Mouse (Mus musculus) megakaryocyte progenitor cell, adult 5-6 weeks (primary cell): Measurements from ENCODE around the gene Cds2. TPM values are rescaled to one million over a fixed set of nuclear protein-coding genes. Genes with fewer than 3 reads are reported as not detected.

Experiments
- ATAC-seq: replicated peaks from 2 replicates; pipeline ENCODE4 v1.8.0; 2016; ENCODE audit warnings: mild to moderate bottlenecking, moderate TSS enrichment, inconsistent platforms; ENCODE audit not compliant: poor library complexity
- total RNA-seq, 2 experiments: library from RNA; stranded (forward) in 1 of 2; stranded (reverse) in 1 of 2; fragments of 157-497, 149-512 nt in 1 of 2; fragments of 200-1000 nt in 1 of 2; gene quantifications; 2 replicates each; pipeline versions ENCODE4 v1.2.3 to v1.2.4; 2015 to 2017

Cds2 gene
- total RNA-seq, 2 experiments from 2014 or later, result 6.9 to 10.5 TPM

DNA sequence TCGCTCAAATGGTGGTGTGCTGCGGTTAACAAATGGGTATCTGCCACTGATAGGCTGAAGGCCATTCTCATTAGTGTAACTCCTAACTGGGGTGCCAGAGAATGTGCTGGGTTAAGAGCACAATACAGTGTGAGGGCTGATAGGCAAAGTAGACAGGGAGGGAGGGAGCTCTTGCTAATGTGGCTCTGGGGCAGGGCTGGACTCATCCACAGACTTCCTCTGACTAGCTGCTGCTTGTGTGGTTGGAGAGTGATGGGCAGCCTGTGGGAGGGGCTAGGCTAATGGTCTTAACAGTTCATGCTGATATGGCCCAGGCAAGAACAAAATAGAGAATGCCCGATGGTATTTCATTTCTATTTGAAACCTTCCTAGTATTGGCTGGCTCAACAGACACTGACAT lies 78.3 kb downstream of the Cds2 start:
- peak; percentile 34; the same call in 1 of the 2 replicates for ATAC-seq

DNA sequence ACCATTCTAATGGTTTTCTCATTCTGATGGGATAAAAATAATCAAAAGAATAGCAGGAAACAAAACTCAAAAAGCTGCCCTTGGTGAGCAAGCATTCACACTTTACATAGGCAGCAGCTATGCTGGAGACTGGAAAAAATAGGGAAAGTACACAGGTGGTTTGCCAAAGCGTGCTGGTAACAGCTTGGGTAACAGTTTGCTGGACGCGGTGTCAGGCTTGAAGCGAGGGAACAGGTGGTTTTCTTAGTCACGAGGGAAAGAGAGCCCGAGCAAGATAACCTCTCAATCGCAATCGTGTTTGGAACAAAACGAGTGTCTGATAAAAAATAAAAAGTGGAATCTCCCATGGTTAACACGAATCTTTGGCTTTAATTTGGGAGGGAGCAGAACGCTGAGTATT lies 80.9 kb downstream of the Cds2 start:
- ATAC-seq, result no peak

Other genes with a start within 250 kb of the Cds2 start
- gene Rassf2, start 232.9 kb upstream of the Cds2 start, total RNA-seq (2015), result 32.9 and 42.8 TPM in 2 replicates
- 65.5 and 71.5 TPM in 2 replicates for gene Rassf2, start 232.9 kb upstream of the Cds2 start, total RNA-seq (2017)
- 5.4 and 6.7 TPM in 2 replicates for gene Slc23a2, start 118.0 kb upstream of the Cds2 start, total RNA-seq (2015)
- gene Slc23a2, start 118.0 kb upstream of the Cds2 start, total RNA-seq (2017), result 7.4 and 25.7 TPM in 2 replicates
- 60.6 and 64.6 TPM in 2 replicates for gene Tmem230, start 15.3 kb upstream of the Cds2 start, total RNA-seq (2015)
- gene Tmem230, start 15.3 kb upstream of the Cds2 start, total RNA-seq (2017), result 17.2 and 23.0 TPM in 2 replicates
- 782 and 829 TPM in 2 replicates for gene Pcna, start 9.8 kb upstream of the Cds2 start, total RNA-seq (2015)
- 543 and 606 TPM in 2 replicates for gene Pcna, start 9.8 kb upstream of the Cds2 start, total RNA-seq (2017)
- gene Prokr2, start 122.3 kb downstream of the Cds2 start, total RNA-seq (2015), result not detected in 2 replicates
- not detected in 2 replicates for gene Prokr2, start 122.3 kb downstream of the Cds2 start, total RNA-seq (2017)